Mouse (Mus musculus) bone marrow, adult 2 months (tissue): ENCODE data around the gene Oxct2b. TPM values are rescaled to one million over a fixed set of nuclear protein-coding genes. Genes with fewer than 3 reads are reported as not detected.

Source experiments
- H3K27ac ChIP-seq: fragments of 200-500 bp; 2 replicates; pipeline ENCODE4 v1.5.1; 2012; ENCODE audit warnings: low read depth, mild to moderate bottlenecking, control low read depth, inconsistent platforms, low read length; ENCODE audit not compliant: control insufficient read depth, poor library complexity, insufficient read depth
- H3K4me1 ChIP-seq: fragments of 200-500 bp; 2 replicates; pipeline ENCODE4 v1.6.1; 2011; ENCODE audit warnings: low read length; ENCODE audit not compliant: control insufficient read depth, insufficient read depth
- H3K4me3 ChIP-seq: fragments of 200-500 bp; replicated peaks from 2 replicates; pipeline ENCODE3; 2011; ENCODE audit warnings: mild to moderate bottlenecking, low read depth, low read length, control low read depth; ENCODE audit not compliant: control insufficient read depth
- CTCF ChIP-seq: fragments of 200-500 bp; IDR thresholded peaks from 2 replicates; pipeline ENCODE4 v1.5.1; 2011; ENCODE audit warnings: low read length, control low read depth; ENCODE audit not compliant: control insufficient read depth, insufficient read depth
- POLR2A ChIP-seq: fragments of 200-500 bp; IDR thresholded peaks from 2 replicates; pipeline ENCODE4 v1.6.1; 2011; ENCODE audit warnings: low read depth, mild to moderate bottlenecking, control low read depth, low read length, borderline replicate concordance; ENCODE audit not compliant: control insufficient read depth
- WGBS: fragments of 180-500 bp; shearing (Covaris S2); methylation state at CpG from one replicate; pipeline ENCODE4 v1.1.7; 2018; 5-methylcytosine and 5-hydroxymethylcytosine counted together
- polyA plus RNA-seq: library from polyadenylated mRNA; stranded (reverse); fragments of >200 nt; gene quantifications from 2 replicates; pipeline ENCODE4 v1.2.4, GENCODE M21; 2011; ENCODE audit warnings: low replicate concordance; ENCODE audit not compliant: missing spikeins, insufficient read depth, insufficient read length

Gene Oxct2b
- polyA plus RNA-seq, 1 experiment, result not detected

GRCm38 (mm10) chr4:123127051-123127450 is 11.0 kb downstream of the Oxct2b start:
- H3K4me1 ChIP-seq, result no peaks in the 10 kb centered on the region

GRCm38 (mm10) chr4:123137551-123137950 is 21.5 kb downstream of the Oxct2b start:
- H3K27ac ChIP-seq, result no peak overlapping the region
- 55% methylated on average over 3 of the region's 3 CpGs for WGBS
- no peak for TF ChIP-seq POLR2A
- no peak for TF ChIP-seq CTCF
- H3K4me1 ChIP-seq, result no peaks in the 10 kb centered on the region
- H3K4me3 ChIP-seq, result no peak overlapping the region

More at GRCm38 (mm10) chr4:123127051-123127450, 11.0 kb downstream of the Oxct2b start:
- 90% methylated on average over 4 of the region's 4 CpGs for WGBS
- no peak overlapping the region for H3K4me3 ChIP-seq
- H3K27ac ChIP-seq, result no peak overlapping the region
- no peak for TF ChIP-seq POLR2A
- TF ChIP-seq CTCF, result no peak

GRCm38 (mm10) chr4:123139513-123140154 is 23.6 kb downstream of the Oxct2b start, which contains the start of gene Ppie:
Ppie (minus strand) TSS chr4:123139951.
- under 1% methylated on average over 34 of the region's 34 CpGs for WGBS
- TF ChIP-seq CTCF (no peak), POLR2A (peak; percentile 79; the same call in 1 of the 2 replicates)
- Histone ChIP-seq H3K27ac (peak within 1 kb of the TSS; percentile 30; the same call in 1 of the 2 replicates), H3K4me1 (no peaks in the 10 kb centered on the region), H3K4me3 (peak within 1 kb of the TSS; percentile 87)

GRCm38 (mm10) chr4:123147446-123148150 is 31.5 kb downstream of the Oxct2b start:
- no peak for TF ChIP-seq POLR2A
- no peak for TF ChIP-seq CTCF

GRCm38 (mm10) chr4:123152003-123152402 is 35.9 kb downstream of the Oxct2b start:
- no peak overlapping the region for H3K27ac ChIP-seq
- 87% methylated on average over 4 of the region's 4 CpGs for WGBS

More at GRCm38 (mm10) chr4:123147446-123148150, 31.5 kb downstream of the Oxct2b start:
- WGBS, result 2% methylated on average over 5 of the region's 5 CpGs
- no peak overlapping the region for H3K4me3 ChIP-seq
- no peak overlapping the region for H3K27ac ChIP-seq
- no peaks in the 10 kb centered on the region; the same call in 1 of the 2 replicates for H3K4me1 ChIP-seq

GRCm38 (mm10) chr4:123152976-123153375 is 36.9 kb downstream of the Oxct2b start:
- no peaks in the 10 kb centered on the region for H3K4me1 ChIP-seq
- TF ChIP-seq POLR2A (no peak), CTCF (no peak)
- H3K27ac ChIP-seq, result no peak overlapping the region
- H3K4me3 ChIP-seq, result no peak overlapping the region
- WGBS, result 66% methylated on average over 5 of the region's 5 CpGs

More at GRCm38 (mm10) chr4:123152003-123152402, 35.9 kb downstream of the Oxct2b start:
- no peak for TF ChIP-seq POLR2A
- Histone ChIP-seq H3K4me3 (no peak overlapping the region), H3K4me1 (no peaks in the 10 kb centered on the region; the same call in 1 of the 2 replicates)

- no peak overlapping the region for H3K4me3 ChIP-seq
- no peaks in the 10 kb centered on the region for H3K4me1 ChIP-seq
- TF ChIP-seq CTCF, result no peak
- no peak for TF ChIP-seq POLR2A
- 25% methylated on average over 4 of the region's 4 CpGs for WGBS
- no peak overlapping the region for H3K27ac ChIP-seq
Observed at GRCm38 (mm10) chr4:123155004-123155403, 38.9 kb downstream of the Oxct2b start.

GRCm38 (mm10) chr4:123155427-123155826 is 39.4 kb downstream of the Oxct2b start:
- WGBS, result 45% methylated on average over 2 of the region's 2 CpGs
- Histone ChIP-seq H3K4me3 (no peak overlapping the region), H3K4me1 (no peaks in the 10 kb centered on the region), H3K27ac (no peak overlapping the region)
- TF ChIP-seq POLR2A (no peak), CTCF (no peak)

- H3K4me1 ChIP-seq, result no peaks in the 10 kb centered on the region
- H3K27ac ChIP-seq, result no peak overlapping the region
- TF ChIP-seq CTCF (no peak), POLR2A (no peak)
- no peak overlapping the region for H3K4me3 ChIP-seq
Observed at GRCm38 (mm10) chr4:123155840-123156239, 39.8 kb downstream of the Oxct2b start.
